Mouse (Mus musculus) adrenal gland, postnatal 25 days (tissue): ENCODE data around the gene Cadps2. TPM values are rescaled to one million over a fixed set of nuclear protein-coding genes. Genes with fewer than 3 reads are reported as not detected.
A peak's percentile ranks its signal among the peaks of the same experiment; 100 is the strongest.

Experiments used
- DNase-seq: peaks from one replicate; pipeline ENCODE4 v3.0.0; 2021; ENCODE audit warnings: mixed read lengths
- total RNA-seq: library from RNA; stranded (reverse); gene quantifications from 2 replicates; pipeline ENCODE4 v1.2.3, GENCODE M21; 2021

Cadps2 gene
- total RNA-seq, 1 experiment from 2014 or later: 8.6 TPM

DNA sequence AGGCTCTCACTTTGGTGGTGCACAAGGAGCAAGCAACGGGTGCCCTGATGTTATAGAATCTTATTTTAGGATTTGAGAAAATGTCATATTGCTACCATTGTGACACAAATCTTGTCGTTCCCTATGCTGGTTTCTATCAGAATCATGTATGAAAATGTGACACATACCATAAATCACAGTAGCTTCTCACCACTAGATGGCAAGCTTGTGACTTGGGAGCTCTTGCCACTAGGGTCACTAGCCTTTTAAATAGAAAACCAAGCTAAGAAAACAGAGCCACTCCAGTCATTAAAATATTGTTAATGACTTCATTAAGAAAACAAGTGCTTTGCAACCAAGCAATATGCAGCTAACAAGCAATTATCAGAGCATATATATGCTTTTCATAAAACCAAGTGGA, 81.0 kb downstream of the Cadps2 start:
- DNase-seq: no peak

DNA sequence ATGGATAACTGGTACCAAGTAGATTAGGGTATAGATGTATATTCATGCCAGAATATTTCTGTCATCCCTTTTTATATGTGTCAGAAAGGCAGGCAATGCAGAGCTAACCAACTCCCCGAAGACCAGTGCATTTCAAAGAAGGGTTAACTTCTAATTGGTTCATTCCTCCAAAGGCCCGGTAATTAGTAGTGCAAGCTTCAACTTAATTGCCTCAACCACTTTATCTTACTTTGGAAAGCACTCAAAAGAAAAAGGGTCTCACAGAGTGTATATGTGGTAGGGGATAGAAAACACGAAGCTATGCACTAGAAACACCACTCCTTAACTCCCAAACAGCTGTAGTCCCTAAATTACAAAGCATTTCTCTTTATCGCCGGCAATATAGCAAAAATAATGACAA, 90.4 kb downstream of the Cadps2 start:
- DNase-seq: no peak

- no peak for DNase-seq
These were observed 99.2 kb downstream of the Cadps2 start for GRCm38 (mm10) chr6:23740010-23740409.

DNA sequence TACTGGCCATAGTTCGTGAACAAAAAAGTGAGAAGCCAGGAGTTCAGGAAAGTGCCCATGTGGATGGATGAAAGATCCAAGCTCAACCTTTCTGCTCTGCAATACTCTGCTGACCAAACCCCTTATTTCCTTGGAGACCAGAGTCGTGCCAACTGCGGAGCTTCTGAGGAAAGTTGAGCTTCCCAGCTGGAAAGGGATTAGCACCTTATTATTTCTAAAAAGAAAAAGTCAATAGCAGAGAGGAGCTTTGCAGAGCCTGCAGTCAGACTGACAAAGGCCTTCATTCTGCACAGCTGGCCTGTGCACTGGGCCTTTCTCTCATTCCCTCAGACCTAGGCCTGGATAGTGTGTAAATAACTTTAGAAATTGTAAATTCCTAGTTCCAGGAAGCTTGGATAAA, 106.5 kb downstream of the Cadps2 start:
- no peak for DNase-seq

GRCm38 (mm10) chr6:23728620-23729019, 110.6 kb downstream of the Cadps2 start:
- no peak for DNase-seq

DNA sequence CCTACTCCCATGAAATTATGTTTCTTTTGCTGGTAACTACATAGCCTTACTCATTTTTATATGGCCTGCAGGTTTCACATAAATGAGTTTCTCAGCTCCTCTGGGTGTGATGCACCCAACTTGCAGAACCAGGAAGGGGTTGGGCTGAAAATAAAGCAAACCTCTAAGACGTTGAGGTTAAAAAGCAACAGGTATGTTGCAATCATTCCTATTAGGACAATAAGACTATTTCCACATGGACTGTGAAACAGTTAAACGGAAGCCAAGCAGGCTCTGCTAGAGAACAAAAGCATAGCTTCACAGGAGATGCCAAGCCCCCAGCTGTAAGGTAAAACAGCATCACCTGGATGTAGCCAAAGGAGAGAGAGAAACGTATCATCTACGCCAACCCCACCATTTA, 115.5 kb downstream of the Cadps2 start:
- no peak for DNase-seq

GRCm38 (mm10) chr6:23720401-23720800, 118.8 kb downstream of the Cadps2 start:
- no peak for DNase-seq

DNA sequence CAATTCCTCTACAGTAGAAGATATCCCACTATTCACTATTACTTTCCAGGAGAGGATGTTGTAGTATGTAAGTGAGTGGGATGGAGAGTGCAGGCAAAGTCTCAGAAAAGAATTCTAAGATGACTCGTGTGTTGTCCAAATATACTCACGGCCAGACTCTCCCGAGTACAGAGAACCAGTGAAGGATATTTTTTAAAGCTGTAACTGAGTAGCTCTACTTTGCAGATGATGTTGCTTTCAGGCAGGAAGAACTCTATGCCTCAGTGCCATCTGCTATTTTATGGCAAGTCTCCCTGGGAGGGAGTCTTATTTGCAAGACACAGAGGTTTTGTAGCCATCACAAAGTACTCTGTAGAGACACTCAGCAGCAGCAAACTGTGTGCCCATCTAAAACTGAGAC, 131.7 kb downstream of the Cadps2 start:
- DNase-seq: no peak

GRCm38 (mm10) chr6:23700879-23701278, 138.3 kb downstream of the Cadps2 start:
- no peak for DNase-seq

- no peak for DNase-seq
These were observed 161.0 kb downstream of the Cadps2 start for GRCm38 (mm10) chr6:23678172-23678571.

- DNase-seq: no peak
These were observed 184.2 kb downstream of the Cadps2 start, which contains the start of gene Rnf148 for GRCm38 (mm10) chr6:23655036-23655435. Gene Rnf148, minus strand, starts transcription at chr6:23655136.

- DNase-seq: no peak
These were observed 189.0 kb downstream of the Cadps2 start, which contains the start of gene Rnf133 for GRCm38 (mm10) chr6:23650205-23650604. Gene Rnf133, minus strand, starts transcription at chr6:23650305.

DNA sequence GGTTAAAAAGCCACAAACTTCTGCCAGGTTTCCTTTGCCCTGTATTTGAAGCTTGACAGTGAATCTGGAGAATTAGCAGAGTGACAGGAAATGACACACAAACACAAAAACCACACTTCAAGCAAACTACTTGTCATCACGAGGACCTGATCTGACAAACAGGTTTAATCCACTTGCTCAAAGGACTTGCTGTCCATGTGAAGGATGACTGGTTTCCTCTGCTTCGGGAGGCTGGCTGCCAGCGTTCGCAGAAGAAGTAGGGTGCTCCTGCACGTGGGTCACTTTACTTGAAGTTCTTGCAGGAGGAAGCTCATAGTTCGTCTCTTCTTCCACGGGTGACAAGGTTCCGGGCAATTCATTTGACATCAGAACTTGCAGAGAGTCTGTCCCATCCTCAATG, 190.5 kb downstream of the Cadps2 start:
- DNase-seq: no peak

DNA sequence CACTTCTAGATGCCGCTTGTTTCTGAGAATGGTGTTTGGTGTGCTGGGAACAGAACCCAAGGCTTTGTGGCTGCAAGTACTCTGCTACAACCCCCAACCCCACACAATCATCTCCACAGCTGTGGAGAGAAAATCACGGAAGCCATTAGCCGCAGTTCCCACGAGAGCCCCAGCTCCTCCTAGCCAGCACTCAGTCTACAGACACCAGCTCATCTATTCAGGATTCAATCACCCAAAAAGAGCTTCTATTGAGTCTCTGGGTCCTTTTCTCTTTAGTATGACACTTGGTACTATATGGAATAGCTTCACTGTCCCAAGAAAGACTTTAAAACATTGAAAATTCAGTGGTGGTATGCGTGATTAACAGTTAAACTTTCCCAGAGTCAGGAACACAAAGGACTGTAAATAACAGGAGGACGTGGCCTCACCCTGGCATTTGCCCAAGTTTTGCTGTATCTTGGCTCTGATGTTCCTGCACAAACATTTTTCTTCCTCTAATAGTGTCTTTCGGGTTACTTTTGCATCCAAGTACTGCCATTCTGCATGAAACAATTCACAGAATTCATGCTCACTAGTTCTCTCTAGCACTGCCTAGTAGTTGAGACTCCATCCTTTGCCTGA, 191.5 kb downstream of the Cadps2 start:
- DNase-seq: peak; percentile 25

GRCm38 (mm10) chr6:23637081-23637480, 202.1 kb downstream of the Cadps2 start:
- peak; percentile 54 for DNase-seq

GRCm38 (mm10) chr6:23635208-23635607, 204.0 kb downstream of the Cadps2 start:
- DNase-seq: no peak

DNA sequence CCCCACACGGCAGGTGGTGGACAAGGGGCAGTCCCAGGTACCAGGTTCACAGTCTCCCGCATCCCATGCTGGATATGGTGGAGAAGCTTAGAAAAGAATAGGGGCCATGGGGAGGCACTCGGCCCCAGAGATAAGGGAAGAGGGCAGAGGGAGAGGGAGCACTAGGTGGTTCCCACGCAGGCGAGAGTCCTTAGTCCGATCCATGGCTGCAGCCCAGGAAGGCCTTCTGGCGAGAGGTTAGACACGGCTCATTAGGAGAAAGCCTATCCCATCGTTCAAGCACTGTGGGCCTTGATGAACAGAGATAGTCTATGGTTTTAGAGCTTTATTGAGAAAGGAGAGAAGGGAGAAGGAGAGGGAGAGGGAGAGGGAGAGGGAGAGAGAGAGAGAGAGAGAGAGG, 205.2 kb downstream of the Cadps2 start:
- no peak for DNase-seq

DNA sequence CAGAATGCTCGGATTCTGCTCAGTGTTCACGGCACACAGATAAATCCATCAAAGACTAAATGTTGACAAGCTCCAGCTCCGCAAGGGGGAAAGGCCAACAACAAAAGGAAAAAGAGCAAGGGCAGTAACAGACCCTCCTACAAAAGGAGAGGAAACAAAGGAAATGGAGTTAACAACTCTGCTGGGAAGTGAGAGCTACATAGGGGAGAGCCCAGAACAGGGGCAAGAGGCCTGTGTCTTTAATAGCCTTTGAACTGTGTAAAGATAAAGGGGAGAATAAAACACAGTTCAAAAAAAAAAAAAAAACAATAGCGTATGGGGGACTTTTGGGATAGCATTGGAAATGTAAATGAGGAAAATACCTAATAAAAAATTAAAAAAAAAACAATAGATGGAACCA, 208.8 kb downstream of the Cadps2 start:
- DNase-seq: no peak

GRCm38 (mm10) chr6:23575102-23575501, 264.1 kb downstream of the Cadps2 start:
- DNase-seq: no peak

DNA sequence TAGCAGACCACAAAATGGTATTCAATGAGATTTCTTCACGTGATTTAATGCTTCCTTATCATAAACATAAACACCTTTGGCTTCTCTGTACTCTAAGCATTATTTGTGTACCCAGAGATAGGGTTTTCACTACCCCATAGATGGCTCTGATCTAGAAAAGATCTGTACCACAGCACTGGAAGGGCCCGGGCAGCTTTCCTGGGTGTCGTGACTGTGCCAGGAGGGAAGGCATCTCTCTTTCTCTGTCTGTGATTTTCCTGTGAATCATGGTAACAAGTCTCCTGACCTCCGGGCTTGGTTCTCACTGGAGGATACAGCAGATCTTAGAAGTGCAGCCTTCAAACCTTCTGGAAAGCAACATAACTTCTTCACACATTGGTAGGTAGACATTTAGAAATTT, 265.5 kb downstream of the Cadps2 start:
- DNase-seq: no peak

DNA sequence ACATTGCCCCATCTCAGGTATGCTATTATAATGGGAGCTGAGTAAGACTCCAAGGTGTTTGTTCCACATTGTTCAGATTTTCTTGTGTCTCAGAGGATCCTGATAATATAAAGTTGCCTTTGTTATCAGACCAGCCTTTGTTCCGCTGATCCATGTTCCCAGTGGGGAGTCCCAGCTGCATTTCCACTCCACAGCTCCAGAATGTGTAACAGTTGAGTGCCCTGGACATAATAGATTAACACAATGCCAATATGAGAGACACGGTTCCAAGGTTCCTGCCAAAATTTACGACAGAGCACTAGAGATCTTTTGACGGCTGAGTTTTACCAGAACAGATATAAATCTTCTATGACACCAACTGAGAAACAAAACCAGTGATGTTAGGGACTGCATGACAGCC, 266.8 kb downstream of the Cadps2 start:
- DNase-seq: no peak

GRCm38 (mm10) chr6:23569686-23570085, 269.5 kb downstream of the Cadps2 start:
- no peak for DNase-seq

DNA sequence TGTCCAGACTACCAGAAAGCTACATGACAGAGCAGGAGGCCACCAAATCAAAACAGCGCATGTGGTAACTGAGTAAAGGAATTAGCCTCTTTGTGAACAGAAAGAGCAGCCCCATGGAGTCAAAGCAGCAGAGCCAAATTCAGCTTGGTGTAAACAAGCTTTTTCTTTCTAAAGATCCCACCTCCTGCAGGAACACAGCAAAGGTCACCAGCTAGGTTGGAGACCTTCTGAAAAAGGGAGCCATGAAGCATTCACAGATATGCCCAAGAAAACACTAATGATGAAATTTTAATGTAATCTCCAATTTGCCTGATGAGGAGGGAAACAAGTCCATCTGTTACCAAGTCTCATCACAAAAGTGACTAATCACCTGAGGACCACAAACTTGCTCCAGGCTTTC, 270.5 kb downstream of the Cadps2 start:
- DNase-seq: no peak

DNA sequence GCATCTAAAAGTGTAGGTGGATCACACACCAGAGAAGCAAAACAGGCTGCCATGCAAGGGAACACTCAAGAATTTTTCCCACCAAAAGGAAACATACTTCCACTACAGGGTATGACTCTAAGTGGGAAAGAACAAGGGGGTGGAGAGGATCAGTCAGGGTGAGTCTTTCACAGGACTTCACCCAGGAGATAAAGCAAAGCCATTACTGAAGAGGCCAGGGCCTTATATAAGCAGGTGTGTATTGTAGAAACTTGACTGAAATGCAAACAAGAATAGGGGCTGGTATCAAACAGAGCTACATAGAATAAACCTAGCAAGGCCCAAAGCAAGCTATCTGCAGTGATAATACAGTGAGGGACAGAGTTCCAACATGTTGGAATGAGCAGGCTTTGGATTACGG, 271.6 kb downstream of the Cadps2 start:
- DNase-seq: no peak

GRCm38 (mm10) chr6:23549874-23550273, 289.3 kb downstream of the Cadps2 start:
- DNase-seq: no peak
